Mouse (Mus musculus): ENCODE results near the gene Plcl1. TPM values are rescaled to one million over a fixed set of nuclear protein-coding genes. Genes with fewer than 3 reads are reported as not detected.
"Not testable (repeated sequence)": the region's sequence is repeated elsewhere in the genome, so short reads cannot be mapped to it uniquely, and the experiment has no call there.

The Plcl1 gene
- total RNA-seq, 2 experiments from 2014 or later: 2.7 to 3.3 TPM

- DNase-seq: no peak
Observed at GRCm38 (mm10) chr1:55438617-55439016, 32.9 kb downstream of the Plcl1 start.

GRCm38 (mm10) chr1:55445043-55445688 lies 39.4 kb downstream of the Plcl1 start:
- no peak for DNase-seq

GRCm38 (mm10) chr1:55445689-55446044 lies 39.9 kb downstream of the Plcl1 start:
- peak in 1 of 2 experiments; percentile 30 for DNase-seq

- DNase-seq: no peak
Observed at GRCm38 (mm10) chr1:55446273-55446672, 40.6 kb downstream of the Plcl1 start.

- no peak for DNase-seq
Observed at GRCm38 (mm10) chr1:55446876-55447275, 41.2 kb downstream of the Plcl1 start.

- DNase-seq: no peak
Observed at GRCm38 (mm10) chr1:55447661-55448060, 41.9 kb downstream of the Plcl1 start.

GRCm38 (mm10) chr1:55448104-55448503 lies 42.4 kb downstream of the Plcl1 start:
- no peak for DNase-seq

- no peak for DNase-seq
Observed at GRCm38 (mm10) chr1:55449779-55450178, 44.1 kb downstream of the Plcl1 start.

GRCm38 (mm10) chr1:55454119-55454518 lies 48.4 kb downstream of the Plcl1 start:
- DNase-seq: peak in 1 of 2 experiments; percentile 14

GRCm38 (mm10) chr1:55462301-55462700 lies 56.6 kb downstream of the Plcl1 start:
- no peak for DNase-seq

GRCm38 (mm10) chr1:55473756-55474155 lies 68.0 kb downstream of the Plcl1 start:
- DNase-seq: no peak

GRCm38 (mm10) chr1:55474976-55475375 lies 69.3 kb downstream of the Plcl1 start:
- no peak for DNase-seq

- DNase-seq: not testable (repeated sequence)
Observed at GRCm38 (mm10) chr1:55487371-55487770, 81.7 kb downstream of the Plcl1 start.

- no peak for DNase-seq
Observed at GRCm38 (mm10) chr1:55488261-55488660, 82.5 kb downstream of the Plcl1 start.

GRCm38 (mm10) chr1:55489355-55489754 lies 83.6 kb downstream of the Plcl1 start:
- DNase-seq: peak in 1 of 2 experiments; percentile 39

GRCm38 (mm10) chr1:55499872-55500271 lies 94.2 kb downstream of the Plcl1 start:
- DNase-seq: peak in 1 of 2 experiments; percentile 16

GRCm38 (mm10) chr1:55500981-55501682 lies 95.4 kb downstream of the Plcl1 start:
- DNase-seq: no peak

- no peak for DNase-seq
Observed at GRCm38 (mm10) chr1:55505811-55506210, 100.1 kb downstream of the Plcl1 start.

GRCm38 (mm10) chr1:55507061-55507460 lies 101.3 kb downstream of the Plcl1 start:
- DNase-seq: no peak

GRCm38 (mm10) chr1:55509587-55509986 lies 103.9 kb downstream of the Plcl1 start:
- no peak for DNase-seq

GRCm38 (mm10) chr1:55512165-55512564 lies 106.4 kb downstream of the Plcl1 start:
- DNase-seq: no peak

GRCm38 (mm10) chr1:55512799-55513198 lies 107.1 kb downstream of the Plcl1 start:
- peak in 1 of 2 experiments; percentile 18 for DNase-seq

GRCm38 (mm10) chr1:55517182-55517581 lies 111.5 kb downstream of the Plcl1 start:
- DNase-seq: no peak

GRCm38 (mm10) chr1:55523966-55524365 lies 118.2 kb downstream of the Plcl1 start:
- DNase-seq: no peak
